Mouse (Mus musculus): ENCODE results near the gene Vmn2r91. TPM values are rescaled to one million over a fixed set of nuclear protein-coding genes. Genes with fewer than 3 reads are reported as not detected.

The Vmn2r91 gene
- not detected for polyA plus RNA-seq (2017; shearing (Covaris generic))

DNA sequence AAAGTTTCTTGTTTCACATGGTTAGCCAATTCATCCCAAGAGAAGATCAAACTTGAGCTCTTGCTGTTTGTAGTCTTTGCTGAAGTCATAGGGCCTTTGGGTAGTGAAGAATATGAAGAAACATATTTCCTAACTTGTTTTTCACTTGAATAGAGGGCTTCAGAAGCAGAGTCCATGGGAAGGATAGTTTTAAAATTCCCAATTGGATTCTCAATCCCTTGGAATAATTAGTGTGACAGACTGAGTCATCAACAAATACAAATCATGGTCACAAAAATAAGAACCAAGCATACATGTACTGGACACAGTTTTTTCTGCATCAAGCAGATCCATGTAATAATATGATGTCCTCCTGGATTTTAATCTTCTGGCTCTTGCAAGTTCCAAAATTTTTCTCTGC lies at the start of gene Vmn2r91:
Vmn2r91 (plus strand) TSS at position 301 of the 400 bp plus-strand sequence.

DNA sequence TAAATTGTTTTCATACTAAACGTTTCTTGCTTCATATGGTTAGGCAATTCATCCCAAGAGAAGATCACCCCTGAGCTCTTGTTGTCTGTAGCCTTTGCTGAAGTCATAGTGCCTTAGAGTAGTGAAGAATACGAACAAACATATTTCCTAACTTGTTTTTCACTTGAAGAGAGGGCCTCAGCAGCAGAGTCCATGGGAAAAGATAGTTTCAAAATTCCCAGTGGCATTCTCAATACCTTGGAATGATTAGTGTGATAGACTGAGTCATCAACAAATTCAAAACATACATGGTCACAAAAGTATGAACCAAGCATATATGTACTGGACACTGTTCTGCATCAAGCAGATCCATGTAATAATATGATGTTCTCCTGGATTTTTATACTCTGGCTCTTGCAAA lies 35.7 kb upstream of the Vmn2r91 start, which contains the start of gene Vmn2r124:
Vmn2r124 (plus strand) TSS at position 301 of the 400 bp plus-strand sequence.

DNA sequence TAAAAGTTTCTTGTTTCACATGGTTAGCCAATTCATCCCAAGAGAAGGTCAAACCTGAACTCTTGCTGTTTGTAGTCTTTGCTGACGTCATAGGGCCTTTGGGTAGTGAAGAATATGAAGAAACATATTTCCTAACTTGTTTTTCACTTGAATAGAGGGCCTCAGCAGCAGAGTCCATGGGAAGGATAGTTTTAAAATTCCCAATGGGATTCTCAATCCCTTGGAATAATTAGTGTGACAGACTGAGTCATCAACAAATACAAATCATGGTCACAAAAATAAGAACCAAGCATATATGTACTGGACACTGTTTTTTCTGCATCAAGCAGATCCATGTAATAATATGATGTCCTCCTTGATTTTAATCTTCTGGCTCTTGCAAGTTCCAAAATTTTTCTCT lies 66.8 kb downstream of the Vmn2r91 start, which contains the start of gene Vmn2r92:
Vmn2r92 (plus strand) TSS at position 301 of the 400 bp plus-strand sequence.

Other genes starting within 250 kb of the Vmn2r91 start
- gene Has1, start 229.8 kb upstream of the Vmn2r91 start, polyA plus RNA-seq (2017; shearing (Covaris generic)), result not detected
- 1.7 TPM for gene Fpr1, start 201.1 kb upstream of the Vmn2r91 start, polyA plus RNA-seq (2017; shearing (Covaris generic))
- gene Fpr2, start 197.2 kb upstream of the Vmn2r91 start, polyA plus RNA-seq (2017; shearing (Covaris generic)), result 0.43 TPM
- not detected for gene Fpr3, start 197.2 kb upstream of the Vmn2r91 start, polyA plus RNA-seq (2017; shearing (Covaris generic))
- not detected for gene Fpr-rs4, start 63.3 kb upstream of the Vmn2r91 start, polyA plus RNA-seq (2017; shearing (Covaris generic))
- not detected for gene Vmn2r124, start 35.6 kb upstream of the Vmn2r91 start, polyA plus RNA-seq (2017; shearing (Covaris generic))
- gene Vmn2r92, start 66.9 kb downstream of the Vmn2r91 start, polyA plus RNA-seq (2017; shearing (Covaris generic)), result 0.06 TPM
- not detected for gene Vmn2r94, start 192.7 kb downstream of the Vmn2r91 start, polyA plus RNA-seq (2017; shearing (Covaris generic))
- gene Vmn2r93, start 213.1 kb downstream of the Vmn2r91 start, polyA plus RNA-seq (2017; shearing (Covaris generic)), result not detected

Data from inflammation-experienced regulatory T-cells, adult 16 weeks (primary cell).